Mouse (Mus musculus) testis, postnatal 14 days (tissue): ENCODE measurements around the gene Hspbp1.

Source experiments
- DNase-seq: peaks from one replicate; pipeline ENCODE4 v3.0.0; 2021; ENCODE audit warnings: low spot score

Gene Hspbp1

DNA sequence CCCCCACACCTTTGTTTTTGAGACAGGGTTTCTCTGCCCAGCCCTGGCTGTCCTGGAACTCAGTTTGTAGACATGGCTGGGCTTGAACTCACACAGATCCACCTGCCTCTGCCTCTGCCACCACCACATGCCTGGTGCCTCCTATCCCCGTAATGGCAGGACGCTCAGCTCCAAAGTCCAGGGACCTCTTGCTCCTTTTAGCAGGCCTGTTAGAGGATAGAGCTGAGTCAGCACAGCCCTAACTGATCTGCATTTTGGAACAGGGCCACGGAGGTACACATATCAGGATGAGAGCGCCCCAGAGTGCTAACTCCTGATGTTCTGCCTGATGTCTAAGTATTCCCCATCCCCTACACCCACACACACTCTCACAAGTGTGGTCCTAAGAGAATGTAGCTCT lies 53.8 kb downstream of the Hspbp1 start, which contains the start of gene Tmem86b:
TSS of gene Tmem86b (minus strand) at position 392 of the 400 bp plus-strand sequence.
- DNase-seq: no peak

DNA sequence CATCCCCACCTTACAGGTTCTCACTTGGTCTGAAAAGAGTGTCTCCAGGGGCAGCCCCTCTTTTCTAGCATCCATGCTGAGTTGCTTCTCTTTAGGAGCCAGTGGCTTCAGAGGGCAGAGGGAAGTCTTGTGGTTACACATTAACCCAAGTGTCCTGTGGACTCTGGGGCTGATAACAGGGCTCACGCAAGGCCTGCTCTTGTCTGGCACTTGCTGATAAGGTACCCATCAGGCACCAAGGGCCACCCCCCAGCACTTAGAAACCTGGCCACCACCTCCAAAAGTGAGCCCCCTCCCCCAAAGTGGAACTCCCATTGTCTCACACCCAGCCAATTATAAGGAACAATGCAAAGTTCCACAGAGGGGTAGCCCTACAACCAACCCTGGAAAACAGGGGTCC lies 54.7 kb downstream of the Hspbp1 start:
- no peak for DNase-seq

DNA sequence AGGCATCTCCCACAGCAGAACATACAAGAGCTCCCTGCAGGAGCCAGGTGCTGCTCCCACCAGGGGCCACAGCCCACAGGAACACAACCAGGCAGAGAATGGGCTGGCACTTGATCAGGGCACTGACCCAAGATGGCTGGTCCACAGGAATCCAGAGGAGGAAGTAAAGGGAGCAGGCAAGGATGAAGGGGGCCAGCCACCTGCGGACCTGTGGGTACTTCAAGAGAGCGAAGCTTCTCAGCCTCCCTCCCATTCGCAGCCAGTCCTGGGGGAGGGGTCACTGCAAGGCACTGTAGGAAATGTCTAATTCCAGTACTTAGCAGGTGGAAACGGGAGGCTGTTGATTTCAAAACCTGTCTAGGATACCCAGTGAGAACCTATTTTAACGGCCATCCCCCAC lies 55.3 kb downstream of the Hspbp1 start:
- no peak for DNase-seq

DNA sequence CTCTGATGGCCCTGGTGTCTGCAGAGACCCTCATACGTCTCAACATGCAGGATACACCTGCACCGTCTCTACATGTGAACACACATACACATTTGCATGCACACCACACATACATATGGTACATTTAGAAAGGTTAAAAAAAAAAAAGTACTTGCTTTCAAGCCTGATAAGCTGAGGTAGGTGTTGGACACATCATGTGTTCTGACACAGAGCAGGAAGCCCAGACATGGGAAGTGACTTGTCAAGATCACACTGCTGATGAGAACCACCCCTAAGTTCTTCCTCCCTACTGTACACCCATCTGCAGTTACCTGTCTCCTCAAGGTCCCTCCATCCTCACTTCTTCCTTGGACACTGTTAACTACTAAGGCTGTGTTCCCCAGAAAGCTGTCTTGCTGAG lies 58.9 kb downstream of the Hspbp1 start:
- DNase-seq: no peak

GRCm38 (mm10) chr7:4624343-4624742 lies 60.5 kb downstream of the Hspbp1 start:
- DNase-seq: no peak

DNA sequence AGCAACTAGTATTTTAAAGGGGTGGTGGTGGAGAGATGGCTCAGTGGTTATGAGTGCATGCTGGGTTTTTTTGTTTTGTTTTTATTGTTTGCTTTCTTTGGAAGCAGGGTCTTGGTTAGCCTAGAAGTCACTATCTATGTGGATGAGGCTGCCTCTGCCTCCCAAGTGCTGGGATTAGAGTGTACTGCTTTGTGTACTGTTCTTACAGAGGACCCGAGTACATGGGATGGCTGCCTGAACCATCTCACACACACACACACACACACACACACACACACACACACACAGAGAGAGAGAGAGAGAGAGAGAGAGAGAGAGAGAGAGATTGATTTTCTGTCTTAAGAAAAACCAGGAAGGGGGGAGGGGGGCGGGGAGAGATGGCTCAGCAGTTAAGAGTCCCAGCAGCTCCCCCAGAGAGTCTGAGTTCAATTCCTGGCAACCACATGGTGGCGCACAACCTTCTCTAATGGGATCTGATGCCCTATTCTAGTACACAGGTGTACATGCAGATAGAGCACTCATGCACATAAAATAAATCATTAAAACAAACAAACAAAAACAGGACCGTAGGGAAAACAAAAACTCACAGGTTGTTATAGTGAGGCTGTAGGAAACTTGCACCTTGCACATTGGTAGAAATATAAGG lies 61.2 kb downstream of the Hspbp1 start:
- no peak for DNase-seq

DNA sequence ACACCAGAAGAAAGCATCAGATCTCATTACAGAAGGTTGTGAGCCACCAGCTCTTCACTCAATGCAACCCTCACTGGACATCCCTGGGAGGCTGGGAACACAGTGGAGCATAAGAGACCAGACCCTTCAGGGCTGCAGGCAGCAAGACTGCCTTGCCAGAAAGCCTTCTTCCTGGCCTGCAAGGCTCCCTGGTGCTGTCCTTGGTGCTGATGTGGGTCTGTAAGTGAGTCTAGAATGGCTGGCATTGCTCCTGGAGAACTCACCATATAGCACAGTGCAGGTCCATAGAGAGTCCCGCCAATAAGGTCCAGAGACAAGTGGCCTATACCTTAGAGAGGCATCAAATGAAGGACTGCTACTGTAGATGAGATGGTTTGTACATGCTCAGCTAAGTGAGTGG lies 64.9 kb downstream of the Hspbp1 start:
- peak; percentile 28 for DNase-seq

DNA sequence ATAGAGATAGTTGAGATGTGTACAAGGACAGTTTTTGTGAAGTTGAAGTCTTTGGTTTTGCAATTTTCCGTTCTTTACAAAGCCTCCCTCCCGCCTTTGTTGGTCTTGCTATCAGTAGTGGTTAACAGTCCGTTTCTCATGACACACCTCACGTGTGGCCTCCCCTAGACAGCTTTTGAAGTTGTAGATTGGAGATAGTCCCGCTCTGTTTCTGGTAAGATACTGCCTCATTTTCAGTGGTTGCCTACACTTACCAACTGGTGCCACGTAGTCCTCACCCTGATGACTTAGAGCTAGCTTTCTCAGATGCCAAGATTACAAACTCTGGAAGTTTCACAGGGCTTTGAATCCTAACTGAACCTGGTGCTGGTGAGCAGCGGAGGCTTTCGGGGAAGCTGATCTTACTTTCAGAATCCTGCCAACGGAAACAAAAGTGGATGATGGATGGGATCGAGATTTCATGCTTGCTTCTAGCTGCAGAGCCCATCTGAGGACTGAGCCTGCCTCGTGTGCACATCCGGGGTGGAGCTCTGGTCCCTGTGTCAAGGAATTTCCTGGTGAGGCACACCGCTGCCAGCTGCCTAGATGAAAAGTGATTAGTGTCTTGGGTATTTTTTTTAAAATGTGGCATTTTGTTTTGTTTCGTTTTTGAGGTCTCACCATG lies 71.0 kb downstream of the Hspbp1 start:
- DNase-seq: no peak

DNA sequence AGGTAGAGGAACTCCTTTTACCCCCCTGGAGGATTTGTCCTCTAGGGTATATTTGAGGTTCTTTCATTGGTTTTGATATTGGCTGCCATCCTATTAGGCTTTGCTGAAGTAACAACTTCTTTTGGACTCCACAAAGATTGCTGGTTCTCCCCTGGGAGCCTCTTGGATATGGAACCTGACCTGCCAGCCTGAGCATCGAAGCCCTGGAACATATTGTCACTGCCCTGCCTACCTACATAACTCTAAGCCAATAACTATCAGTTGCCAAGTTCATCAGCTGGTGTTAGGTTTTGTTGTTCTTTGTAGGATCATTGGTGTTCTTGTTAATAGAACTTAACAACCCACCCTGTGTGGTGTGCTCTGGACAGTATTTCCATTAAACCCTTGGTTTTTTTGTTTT lies 71.9 kb downstream of the Hspbp1 start:
- DNase-seq: no peak

DNA sequence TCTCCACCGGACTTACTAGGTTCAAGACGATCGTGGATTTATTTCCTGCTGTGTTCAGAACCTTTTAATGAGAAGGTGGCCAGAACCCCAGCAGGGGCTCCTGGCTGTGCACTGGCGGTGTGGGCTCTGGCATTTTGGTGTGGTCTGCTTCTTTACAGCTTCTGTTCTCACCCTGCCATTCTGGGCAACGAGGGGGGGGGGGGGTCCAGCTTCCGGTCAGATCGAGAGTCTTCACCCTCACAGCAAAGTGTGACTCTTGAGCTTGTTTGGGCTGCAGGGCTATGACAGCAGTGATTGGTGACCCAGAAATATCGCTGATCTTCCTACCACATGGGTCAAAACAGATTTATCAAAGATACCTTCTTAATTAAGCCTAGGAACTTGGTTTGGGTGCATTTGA lies 72.5 kb downstream of the Hspbp1 start:
- no peak for DNase-seq

DNA sequence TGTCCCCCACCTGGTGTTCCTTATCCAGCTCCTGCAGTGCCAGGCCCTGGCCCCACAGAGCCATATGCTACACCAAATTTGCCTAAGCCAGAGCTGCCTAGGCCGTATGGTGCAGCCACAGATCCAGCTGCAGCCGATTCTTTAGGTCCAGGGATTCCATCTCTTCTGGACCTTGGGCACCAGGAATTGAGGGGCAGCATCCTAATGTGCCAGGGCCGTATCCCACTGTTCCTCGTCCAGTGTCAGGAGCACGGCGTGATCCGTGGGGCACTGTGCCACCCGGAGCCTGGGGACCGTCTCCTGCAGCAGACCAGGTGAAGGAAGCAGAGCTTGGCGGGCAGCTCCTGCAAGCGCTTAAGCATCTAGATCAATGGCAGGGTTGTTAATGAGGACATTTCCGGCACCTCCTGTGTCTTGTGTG lies 72.9 kb downstream of the Hspbp1 start:
- no peak for DNase-seq

DNA sequence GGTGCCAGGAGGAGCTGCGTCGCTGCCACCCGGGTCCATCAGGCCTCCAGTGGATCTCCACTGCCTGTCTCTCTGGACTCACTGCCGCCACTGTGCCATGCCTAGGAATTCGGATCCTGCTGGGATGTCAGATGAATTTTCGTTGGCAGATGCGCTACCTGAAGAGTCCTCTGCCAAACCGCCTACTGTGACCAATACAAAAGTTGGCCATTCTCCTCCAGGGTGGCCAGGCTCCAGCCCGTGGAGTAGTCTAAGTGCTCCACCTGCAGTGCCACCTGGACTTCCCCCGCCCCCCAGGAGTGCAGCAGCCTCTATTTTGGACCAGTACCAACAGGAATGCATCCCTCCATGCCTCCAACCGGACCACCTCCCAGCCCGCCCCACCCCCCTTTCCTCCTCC lies 73.4 kb downstream of the Hspbp1 start:
- no peak for DNase-seq
